Mouse (Mus musculus): ENCODE results near the gene Pip5k1b.

DNA sequence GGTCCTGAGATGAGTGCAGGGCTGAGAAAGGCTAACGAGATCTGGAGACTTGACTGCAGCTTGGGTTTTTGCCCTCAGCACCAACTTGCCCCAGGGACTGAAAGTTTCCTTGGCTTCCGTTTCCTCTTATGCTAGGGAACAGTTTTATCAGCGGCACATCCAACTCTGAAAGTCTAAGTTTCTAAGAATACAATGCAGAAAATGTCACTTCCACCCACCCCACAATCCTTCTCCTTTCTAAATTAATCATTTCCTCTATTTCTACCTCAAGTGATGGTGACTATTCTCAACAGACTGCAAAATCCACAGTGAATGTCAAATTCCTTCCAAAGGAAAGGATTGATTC, 138.0 kb downstream of the Pip5k1b start:
- TF ChIP-seq CTCF (IDR thresholded peaks at IDR 0.05; ENCODE audit: borderline replicate concordance, extremely low read depth, insufficient read depth, insufficient read length), result no peak
- TF ChIP-seq POLR2A (IDR thresholded peaks at IDR 0.05; ENCODE audit: borderline replicate concordance, extremely low read depth, insufficient read depth, insufficient read length, poor library complexity, severe bottlenecking), result no peak

Data from brain, embryonic 14.5 days (tissue).